Mouse (Mus musculus) liver, embryonic 11.5 days (tissue): ENCODE data around the gene Entpd7. TPM values are rescaled to one million over a fixed set of nuclear protein-coding genes. Genes with fewer than 3 reads are reported as not detected.
A peak's percentile ranks its signal among the peaks of the same experiment; 100 is the strongest.

Source experiments
- ATAC-seq: fragments of 200-750 bp; cut with Nextera tagmentation; replicated peaks from 2 replicates; pipeline ENCODE4 v1.8.0; 2017; ENCODE audit warnings: moderate number of reproducible peaks, mild to moderate bottlenecking, moderate TSS enrichment, moderate library complexity; ENCODE audit not compliant: low FRiP score
- DNase-seq: peaks from one replicate; pipeline ENCODE4 v3.0.0-alpha.2; 2017; ENCODE audit warnings: low spot score
- H3K27ac ChIP-seq: fragments of 300-500 bp; sonication (generic); 2 replicates; pipeline ENCODE4 v1.5.1; 2014; ENCODE audit warnings: mild to moderate bottlenecking, low read depth, low read length, control low read depth
- H3K27me3 ChIP-seq: fragments of 300-500 bp; sonication (generic); replicated peaks from 2 replicates; pipeline ENCODE4 v1.6.1; 2014; ENCODE audit warnings: low read length, mixed read lengths; ENCODE audit not compliant: control insufficient read depth, insufficient read depth
- H3K36me3 ChIP-seq: fragments of 300-500 bp; sonication (generic); 2 replicates; pipeline ENCODE4 v1.6.1; 2014; ENCODE audit warnings: mild to moderate bottlenecking, low read length, moderate library complexity, mixed read lengths; ENCODE audit not compliant: control insufficient read depth, insufficient read depth
- H3K4me1 ChIP-seq: fragments of 300-500 bp; sonication (generic); replicated peaks from 2 replicates; pipeline ENCODE4 v1.6.1; 2014; ENCODE audit warnings: low read length, mixed read lengths; ENCODE audit not compliant: control insufficient read depth, insufficient read depth
- H3K4me2 ChIP-seq: fragments of 300-500 bp; sonication (generic); 2 replicates; pipeline ENCODE4 v1.6.1; 2014; ENCODE audit warnings: mild to moderate bottlenecking, control low read depth, moderate library complexity
- H3K4me3 ChIP-seq: fragments of 300-500 bp; sonication (generic); 2 replicates; pipeline ENCODE4 v1.5.1; 2014; ENCODE audit warnings: low read depth, low read length, control low read depth
- H3K9ac ChIP-seq: fragments of 300-500 bp; sonication (generic); 2 replicates; pipeline ENCODE4 v1.6.1; 2014; ENCODE audit warnings: low read depth, low read length, control low read depth
- H3K9me3 ChIP-seq: fragments of 300-500 bp; sonication (generic); 2 replicates; pipeline ENCODE4 v1.6.1; 2016; ENCODE audit warnings: low read length, inconsistent platforms, mixed read lengths; ENCODE audit not compliant: control insufficient read depth
- WGBS: fragments of 180-500 bp; shearing (Covaris S2); extraction: QIAGEN DNeasy Blood & Tissue Kit; methylation state at CpG from one replicate; pipeline ENCODE4 v1.1.7; 2014; 5-methylcytosine and 5-hydroxymethylcytosine counted together
- polyA plus RNA-seq: library from polyadenylated mRNA; unstranded; fragments of >200 nt; fragmentation: Nextera tagmentation; extraction: Ambion mirVana; gene quantifications from 2 replicates; pipeline ENCODE4 v1.2.1, GENCODE M21; 2014

The Entpd7 gene
- polyA plus RNA-seq, 1 experiment from 2014 or later = 9.2 TPM

- 64% methylated on average over 3 of the region's 3 CpGs for WGBS
- Histone ChIP-seq H3K9ac (no peak overlapping the region), H3K27me3 (no peaks in the 10 kb centered on the region), H3K4me3 (no peak overlapping the region), H3K36me3 (peaks cover 42% of the 10 kb centered on the region), H3K4me1 (no peaks in the 10 kb centered on the region), H3K27ac (no peak overlapping the region), H3K9me3 (no peaks in the 10 kb centered on the region), H3K4me2 (no peak overlapping the region)
- ATAC-seq (no peak), DNase-seq (no peak)
These were observed 56.3 kb downstream of the Entpd7 start for GRCm38 (mm10) chr19:43745740-43746139.

GRCm38 (mm10) chr19:43747877-43748276 lies 58.4 kb downstream of the Entpd7 start:
- H3K9ac ChIP-seq = no peak overlapping the region
- ATAC-seq = no peak
- peaks cover 4% of the 10 kb centered on the region for H3K4me1 ChIP-seq
- H3K36me3 ChIP-seq = peaks cover 30% of the 10 kb centered on the region
- no peak overlapping the region for H3K4me3 ChIP-seq
- WGBS = 84% methylated on average over 4 of the region's 4 CpGs
- H3K4me2 ChIP-seq = no peak overlapping the region
- H3K27ac ChIP-seq = no peak overlapping the region
- no peaks in the 10 kb centered on the region for H3K9me3 ChIP-seq
- no peaks in the 10 kb centered on the region for H3K27me3 ChIP-seq
- no peak for DNase-seq

GRCm38 (mm10) chr19:43750008-43750407 lies 60.5 kb downstream of the Entpd7 start:
- peaks cover 11% of the 10 kb centered on the region for H3K4me1 ChIP-seq
- no peak overlapping the region for H3K9ac ChIP-seq
- H3K9me3 ChIP-seq = no peaks in the 10 kb centered on the region
- DNase-seq (no peak), ATAC-seq (no peak)
- no peak overlapping the region for H3K27ac ChIP-seq
- peaks cover 21% of the 10 kb centered on the region for H3K36me3 ChIP-seq
- 93% methylated on average over 2 of the region's 2 CpGs for WGBS
- no peaks in the 10 kb centered on the region for H3K27me3 ChIP-seq
- no peak overlapping the region for H3K4me3 ChIP-seq
- H3K4me2 ChIP-seq = no peak overlapping the region

GRCm38 (mm10) chr19:43752489-43753225 lies 63.2 kb downstream of the Entpd7 start, which contains the start of the genes Cutc and Cox15:
Gene Cutc (plus strand): TSS chr19:43752996.
Gene Cox15 (minus strand): TSS chr19:43753000.
- WGBS = under 1% methylated on average over 62 of the region's 62 CpGs
- peak within 1 kb of the TSS; percentile 61 for H3K4me3 ChIP-seq
- no peaks in the 10 kb centered on the region for H3K27me3 ChIP-seq
- H3K36me3 ChIP-seq = peaks cover 9% of the 10 kb centered on the region
- DNase-seq (peak; percentile 98), ATAC-seq (peak; percentile 90)
- peaks cover 11% of the 10 kb centered on the region for H3K4me1 ChIP-seq
- H3K4me2 ChIP-seq = peak within 1 kb of the TSS; percentile 80
- no peaks in the 10 kb centered on the region for H3K9me3 ChIP-seq
- peak within 1 kb of the TSS; percentile 91 for H3K9ac ChIP-seq
- H3K27ac ChIP-seq = peak within 1 kb of the TSS; percentile 92

GRCm38 (mm10) chr19:43753226-43753835 lies 63.9 kb downstream of the Entpd7 start:
- Histone ChIP-seq H3K9me3 (no peaks in the 10 kb centered on the region), H3K4me1 (peaks cover 11% of the 10 kb centered on the region), H3K36me3 (peaks cover 7% of the 10 kb centered on the region), H3K4me2 (peak overlapping the region; percentile 80), H3K4me3 (peak overlapping the region; percentile 61), H3K27me3 (no peaks in the 10 kb centered on the region), H3K9ac (peak overlapping the region; percentile 91), H3K27ac (peak overlapping the region; percentile 92)
- ATAC-seq (peak; percentile 88), DNase-seq (no peak)
- 2% methylated on average over 24 of the region's 24 CpGs for WGBS

- peaks cover 11% of the 10 kb centered on the region for H3K4me1 ChIP-seq
- H3K36me3 ChIP-seq = no peaks in the 10 kb centered on the region; the same call in none of the 2 replicates
- DNase-seq (no peak), ATAC-seq (no peak)
- WGBS = 77% methylated on average over 2 of the region's 2 CpGs
- H3K4me2 ChIP-seq = no peak overlapping the region
- H3K9me3 ChIP-seq = no peaks in the 10 kb centered on the region
- H3K9ac ChIP-seq = no peak overlapping the region
- no peak overlapping the region for H3K27ac ChIP-seq
- H3K4me3 ChIP-seq = no peak overlapping the region
- no peaks in the 10 kb centered on the region for H3K27me3 ChIP-seq
These were observed 64.8 kb downstream of the Entpd7 start for GRCm38 (mm10) chr19:43754237-43754636.

- 61% methylated on average over 2 of the region's 2 CpGs for WGBS
- no peak for ATAC-seq
These were observed 65.4 kb downstream of the Entpd7 start for GRCm38 (mm10) chr19:43754872-43755271.

GRCm38 (mm10) chr19:43760504-43760903 lies 71.0 kb downstream of the Entpd7 start:
- Histone ChIP-seq H3K4me2 (no peak overlapping the region), H3K4me3 (no peak overlapping the region), H3K27ac (no peak overlapping the region), H3K9ac (no peak overlapping the region), H3K27me3 (no peaks in the 10 kb centered on the region), H3K36me3 (peaks cover 2% of the 10 kb centered on the region; the same call in 1 of the 2 replicates), H3K9me3 (no peaks in the 10 kb centered on the region), H3K4me1 (no peaks in the 10 kb centered on the region)
- no peak for ATAC-seq
- 24% methylated on average over 6 of the region's 6 CpGs for WGBS
- DNase-seq = peak; percentile 62

More at GRCm38 (mm10) chr19:43754872-43755271, 65.4 kb downstream of the Entpd7 start:
- Histone ChIP-seq H3K27me3 (no peaks in the 10 kb centered on the region), H3K9me3 (no peaks in the 10 kb centered on the region), H3K4me2 (no peak overlapping the region), H3K4me1 (peaks cover 11% of the 10 kb centered on the region), H3K36me3 (no peaks in the 10 kb centered on the region; the same call in 1 of the 2 replicates), H3K4me3 (no peak overlapping the region), H3K27ac (no peak overlapping the region), H3K9ac (no peak overlapping the region)
- DNase-seq = no peak
